Mouse (Mus musculus) thymus, adult 2 months (tissue): ENCODE data around the gene Sgsm3. TPM values are rescaled to one million over a fixed set of nuclear protein-coding genes. Genes with fewer than 3 reads are reported as not detected.
A peak's percentile ranks its signal among the peaks of the same experiment; 100 is the strongest.

ENCODE experiments used
- DNase-seq: peaks from one replicate; pipeline ENCODE4 v3.0.0; 2021
- H3K27ac ChIP-seq: fragments of 200-500 bp; 2 replicates; pipeline ENCODE4 v1.5.1; 2012; ENCODE audit warnings: low read length, control low read depth; ENCODE audit not compliant: control insufficient read depth, insufficient read depth
- H3K27me3 ChIP-seq: fragments of 200-500 bp; 2 replicates; pipeline ENCODE4 v1.6.1; 2012; ENCODE audit warnings: mild to moderate bottlenecking, low read length, moderate library complexity, mixed read lengths; ENCODE audit not compliant: control insufficient read depth, insufficient read depth
- H3K36me3 ChIP-seq: fragments of 200-500 bp; 2 replicates; pipeline ENCODE4 v1.6.1; 2012; ENCODE audit warnings: mild to moderate bottlenecking, low read length, moderate library complexity; ENCODE audit not compliant: control insufficient read depth, insufficient read depth
- H3K4me1 ChIP-seq: fragments of 200-500 bp; replicated peaks from 2 replicates; pipeline ENCODE4 v1.6.1; 2012; ENCODE audit warnings: low read length; ENCODE audit not compliant: control insufficient read depth, insufficient read depth
- H3K4me3 ChIP-seq: fragments of 200-500 bp; 2 replicates; pipeline ENCODE4 v1.5.1; 2012; ENCODE audit warnings: mild to moderate bottlenecking, low read length, control low read depth, moderate library complexity; ENCODE audit not compliant: control insufficient read depth, insufficient read depth
- CTCF ChIP-seq: fragments of 200-500 bp; IDR thresholded peaks from 2 replicates; pipeline ENCODE4 v1.5.1; 2012; ENCODE audit warnings: mild to moderate bottlenecking, control low read depth, low read length, moderate library complexity, borderline replicate concordance; ENCODE audit not compliant: control insufficient read depth, poor library complexity, insufficient read depth; ENCODE audit errors: extremely low read depth
- POLR2A ChIP-seq: fragments of 200-500 bp; IDR thresholded peaks from 2 replicates; pipeline ENCODE4 v1.6.1; 2012; ENCODE audit warnings: mild to moderate bottlenecking, low read length, control low read depth, moderate library complexity; ENCODE audit not compliant: control insufficient read depth, poor library complexity, insufficient read depth; ENCODE audit errors: extremely low read depth
- WGBS: fragments of 180-500 bp; shearing (Covaris S2); methylation state at CpG from one replicate; pipeline ENCODE4 v1.1.7; 2018; 5-methylcytosine and 5-hydroxymethylcytosine counted together
- polyA plus RNA-seq: library from polyadenylated mRNA; depleted of rRNA; stranded (reverse); fragments of >200 nt; gene quantifications from 2 replicates; pipeline ENCODE4 v1.2.3, GENCODE M21; 2012

The Sgsm3 gene
- polyA plus RNA-seq, 1 experiment: 18.5 TPM

GRCm38 (mm10) chr15:81032941-81033629 lies 55.5 kb downstream of the Sgsm3 start:
- no peaks in the 10 kb centered on the region for H3K27me3 ChIP-seq
- H3K27ac ChIP-seq: peak overlapping the region; percentile 30; the same call in 1 of the 2 replicates
- no peak overlapping the region for H3K4me3 ChIP-seq
- TF ChIP-seq CTCF: no peak
- TF ChIP-seq POLR2A: no peak
- H3K4me1 ChIP-seq: peaks cover 32% of the 10 kb centered on the region
- peak; percentile 23 for DNase-seq
- WGBS: 11% methylated on average over 9 of the region's 9 CpGs
- no peaks in the 10 kb centered on the region; the same call in 1 of the 2 replicates for H3K36me3 ChIP-seq

DNA sequence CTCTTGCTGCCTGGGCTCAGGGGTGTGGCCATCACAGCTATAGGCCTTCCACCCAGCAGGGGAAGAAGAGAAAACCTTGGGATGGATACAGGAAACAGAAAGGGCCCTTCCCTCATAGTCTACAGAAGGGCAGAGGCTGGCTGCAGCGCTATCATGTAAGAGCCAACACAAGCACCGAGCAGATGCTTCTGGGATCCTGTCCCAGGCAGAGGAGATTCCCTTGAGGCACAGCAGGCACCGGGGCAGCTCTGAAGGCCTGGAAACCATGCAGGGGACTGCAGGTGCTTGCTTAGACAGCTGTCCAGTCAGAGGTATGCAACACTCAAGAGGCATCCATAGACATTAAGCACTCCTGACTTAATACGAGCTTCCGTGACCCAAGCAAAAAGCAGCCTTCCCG lies 56.6 kb downstream of the Sgsm3 start:
- WGBS: 93% methylated on average over 6 of the region's 6 CpGs
- no peaks in the 10 kb centered on the region; the same call in 1 of the 2 replicates for H3K36me3 ChIP-seq
- no peak overlapping the region for H3K27ac ChIP-seq
- TF ChIP-seq CTCF (no peak), POLR2A (no peak)
- no peaks in the 10 kb centered on the region for H3K27me3 ChIP-seq
- H3K4me1 ChIP-seq: peaks cover 32% of the 10 kb centered on the region
- DNase-seq: no peak
- H3K4me3 ChIP-seq: no peak overlapping the region

DNA sequence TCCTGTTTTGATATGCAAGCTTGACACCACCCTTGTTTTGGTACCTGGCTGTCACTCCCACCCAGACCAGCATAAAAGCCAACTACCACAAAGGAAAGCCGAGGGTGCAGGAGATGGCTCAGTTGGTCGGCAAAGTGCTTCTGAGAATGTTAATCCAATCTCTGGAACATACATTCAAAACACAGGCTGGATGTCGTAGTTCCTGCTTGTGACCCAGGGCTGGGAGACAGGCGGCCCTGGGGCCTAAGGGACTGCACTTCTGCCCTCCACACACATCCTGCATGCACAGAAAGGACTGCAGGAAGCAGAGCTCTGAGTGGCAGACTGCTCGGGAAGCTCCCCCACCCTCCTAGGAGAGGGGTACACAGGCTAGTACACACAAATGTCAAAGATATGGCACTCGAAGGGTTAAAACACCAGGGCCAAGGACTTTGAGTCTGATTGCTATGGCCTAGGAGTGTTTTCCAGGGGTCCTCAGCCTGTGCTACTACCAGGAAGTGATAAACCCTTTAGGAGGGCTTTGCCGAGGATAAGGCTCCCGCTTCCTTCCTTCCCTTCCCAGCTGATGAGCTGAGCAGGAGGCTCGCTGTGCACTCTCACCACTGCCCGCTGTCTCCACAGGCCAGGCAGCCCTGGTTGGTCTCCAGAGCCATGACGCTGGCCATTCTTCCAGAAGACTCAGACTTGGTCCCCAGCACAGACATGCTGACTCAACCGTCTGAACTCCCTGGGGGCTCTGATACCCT lies 58.0 kb downstream of the Sgsm3 start:
- Histone ChIP-seq H3K36me3 (no peaks in the 10 kb centered on the region; the same call in 1 of the 2 replicates), H3K27ac (no peak overlapping the region), H3K27me3 (no peaks in the 10 kb centered on the region), H3K4me3 (no peak overlapping the region), H3K4me1 (peaks cover 32% of the 10 kb centered on the region)
- no peak for DNase-seq
- WGBS: 85% methylated on average over 12 of the region's 12 CpGs
- no peak for TF ChIP-seq POLR2A
- TF ChIP-seq CTCF: no peak

DNA sequence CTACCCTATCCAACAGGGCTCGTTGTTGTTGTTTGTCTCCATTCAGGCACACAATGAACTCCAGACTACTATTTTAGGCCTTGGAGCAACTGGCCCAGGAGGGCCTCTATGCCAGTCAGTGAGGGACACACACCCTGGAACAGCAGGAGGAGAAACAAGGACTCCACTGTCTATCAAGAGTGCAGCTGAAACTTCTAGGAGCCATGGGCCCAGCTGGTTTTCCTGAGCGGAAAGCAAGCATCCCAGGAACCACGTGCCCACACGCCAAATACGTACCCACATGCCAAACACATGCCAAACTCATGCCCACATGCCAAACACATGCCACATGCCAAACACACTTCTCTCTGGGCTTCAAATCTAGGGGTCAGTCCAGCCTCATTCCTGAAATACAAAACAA lies 60.9 kb downstream of the Sgsm3 start:
- H3K36me3 ChIP-seq: no peaks in the 10 kb centered on the region; the same call in 1 of the 2 replicates
- H3K4me3 ChIP-seq: no peak overlapping the region
- peaks cover 37% of the 10 kb centered on the region for H3K4me1 ChIP-seq
- WGBS: 96% methylated on average over 5 of the region's 5 CpGs
- no peak for DNase-seq
- H3K27ac ChIP-seq: no peak overlapping the region
- H3K27me3 ChIP-seq: no peaks in the 10 kb centered on the region
- TF ChIP-seq CTCF: no peak
- no peak for TF ChIP-seq POLR2A

DNA sequence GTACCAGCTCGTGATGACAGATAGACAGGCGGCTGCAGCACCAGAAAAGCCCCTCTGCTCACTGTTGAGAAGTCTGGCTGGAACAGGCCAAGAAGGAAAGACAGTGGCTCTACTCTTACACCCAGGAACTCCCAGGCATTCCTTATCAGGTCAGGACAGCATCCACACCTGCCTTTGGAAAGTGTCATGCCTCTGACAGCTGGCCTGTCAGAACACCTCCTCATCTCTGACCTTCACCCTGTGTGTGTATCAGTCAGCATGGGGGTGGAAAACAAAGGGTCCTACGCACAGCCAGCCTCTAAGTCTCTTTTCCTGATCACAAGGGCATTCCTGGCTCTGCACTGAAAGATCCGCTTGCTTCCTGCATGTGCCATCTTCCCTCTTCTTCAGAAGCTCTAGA lies 64.2 kb downstream of the Sgsm3 start:
- peaks cover 29% of the 10 kb centered on the region for H3K4me1 ChIP-seq
- no peak overlapping the region for H3K4me3 ChIP-seq
- no peak overlapping the region for H3K27ac ChIP-seq
- TF ChIP-seq CTCF: no peak
- no peak for TF ChIP-seq POLR2A
- H3K36me3 ChIP-seq: no peaks in the 10 kb centered on the region; the same call in 1 of the 2 replicates
- 87% methylated on average over 4 of the region's 4 CpGs for WGBS
- no peak for DNase-seq
- no peaks in the 10 kb centered on the region for H3K27me3 ChIP-seq

DNA sequence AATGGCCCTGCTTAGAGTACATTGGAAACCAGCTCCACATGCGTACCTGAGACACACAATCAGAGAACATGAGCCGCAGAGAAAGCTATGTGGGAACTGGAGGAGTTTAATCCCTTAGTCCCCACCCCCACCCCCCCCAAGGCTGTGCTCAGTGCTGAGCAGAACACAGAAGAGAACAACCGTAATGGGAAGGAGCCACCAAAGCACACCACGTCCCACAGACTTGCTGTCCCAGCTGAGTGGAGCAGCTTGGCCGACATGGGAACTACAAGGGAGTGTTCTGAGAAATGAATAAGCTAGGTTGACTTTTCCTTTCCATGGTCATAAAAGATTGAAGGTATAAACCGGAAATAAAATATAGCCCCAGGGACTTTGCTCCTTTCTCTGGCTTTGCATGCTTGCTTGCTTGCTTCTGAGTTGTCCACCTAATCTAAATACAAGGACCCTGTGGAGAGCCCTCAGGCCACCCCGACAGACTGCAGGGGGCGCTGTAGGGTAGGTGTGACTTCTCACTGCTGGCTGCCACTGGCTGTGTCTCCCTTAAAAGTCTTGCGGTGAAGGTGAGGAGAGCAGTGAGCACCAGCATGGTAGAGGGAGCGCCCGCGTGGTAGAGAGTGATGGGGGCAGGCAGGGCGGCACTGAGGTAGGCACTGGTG lies 64.8 kb downstream of the Sgsm3 start:
- peak; percentile 53; the same call in 1 of the 2 replicates for TF ChIP-seq CTCF
- TF ChIP-seq POLR2A: no peak
- H3K36me3 ChIP-seq: no peaks in the 10 kb centered on the region
- DNase-seq: peak; percentile 57
- H3K27ac ChIP-seq: no peak overlapping the region
- no peaks in the 10 kb centered on the region for H3K27me3 ChIP-seq
- peaks cover 29% of the 10 kb centered on the region for H3K4me1 ChIP-seq
- no peak overlapping the region for H3K4me3 ChIP-seq
- WGBS: 46% methylated on average over 13 of the region's 13 CpGs
